Mouse (Mus musculus): ENCODE measurements at regions not wholly inside any gene's neighbourhood (a gene's known extent, or its start where the extent isn't known, plus 50 kb on each side); places are given as distances from the start of the nearest gene placed in this dataset.

- TF ChIP-seq CTCF (IDR thresholded peaks at IDR 0.05), result no peak
- TF ChIP-seq POLR2A (IDR thresholded peaks at IDR 0.05; ENCODE audit: insufficient read depth, low read depth, low read length), result no peak
These were observed 262.2 kb downstream of the Meis1 start for GRCm38 (mm10) chr11:18756576-18756975.
